Mouse (Mus musculus): ENCODE results near the gene Stxbp1. TPM values are rescaled to one million over a fixed set of nuclear protein-coding genes. Genes with fewer than 3 reads are reported as not detected.

Gene Stxbp1
- polyA plus RNA-seq (2015; fragmentation: Nextera tagmentation; extraction: Ambion mirVana), result 10.5 and 14.1 TPM in 2 replicates

GRCm38 (mm10) chr2:32846805-32847467, at the start of gene Stxbp1:
TSS of gene Stxbp1 (minus strand) at chr2:32847245.

GRCm38 (mm10) chr2:32875675-32876489, 28.8 kb upstream of the Stxbp1 start, which contains the start of gene Fam129b:
TSS of gene Fam129b (plus strand) at chr2:32876114.

GRCm38 (mm10) chr2:32784048-32784681, 62.9 kb downstream of the Stxbp1 start, which contains the start of gene Cfap157:
TSS of gene Cfap157 (minus strand) at chr2:32784428.

GRCm38 (mm10) chr2:32775359-32776074, 71.5 kb downstream of the Stxbp1 start, which contains the start of the genes Ttc16 and Ptrh1:
TSS of gene Ttc16 (minus strand) at chr2:32775633.
TSS of gene Ptrh1 (plus strand) at chr2:32775786.

GRCm38 (mm10) chr2:32757056-32757845, 89.8 kb downstream of the Stxbp1 start, which contains the start of gene Tor2a:
TSS of gene Tor2a (plus strand) at chr2:32757234.

GRCm38 (mm10) chr2:32740916-32741272, 106.2 kb downstream of the Stxbp1 start, which contains the start of gene 6330409D20Rik:
TSS of gene 6330409D20Rik (minus strand) at chr2:32741016.

Other genes starting within 250 kb of the Stxbp1 start
- 19.0 and 19.1 TPM in 2 replicates for gene St6galnac6, start 247.5 kb downstream of the Stxbp1 start, polyA plus RNA-seq (2015; fragmentation: Nextera tagmentation; extraction: Ambion mirVana)
- gene Ak1, start 225.5 kb downstream of the Stxbp1 start, polyA plus RNA-seq (2015; fragmentation: Nextera tagmentation; extraction: Ambion mirVana), result 50.9 and 51.6 TPM in 2 replicates
- 37.8 and 40.2 TPM in 2 replicates for gene Eng, start 200.7 kb downstream of the Stxbp1 start, polyA plus RNA-seq (2015; fragmentation: Nextera tagmentation; extraction: Ambion mirVana)
- gene Fpgs, start 143.1 kb downstream of the Stxbp1 start, polyA plus RNA-seq (2015; fragmentation: Nextera tagmentation; extraction: Ambion mirVana), result 20.7 and 22.6 TPM in 2 replicates
- 52.3 and 52.9 TPM in 2 replicates for gene Cdk9, start 134.2 kb downstream of the Stxbp1 start, polyA plus RNA-seq (2015; fragmentation: Nextera tagmentation; extraction: Ambion mirVana)
- gene Sh2d3c, start 126.2 kb downstream of the Stxbp1 start, polyA plus RNA-seq (2015; fragmentation: Nextera tagmentation; extraction: Ambion mirVana), result 6.2 and 6.9 TPM in 2 replicates
- not detected in 2 replicates for gene 6330409D20Rik, start 106.2 kb downstream of the Stxbp1 start, polyA plus RNA-seq (2015; fragmentation: Nextera tagmentation; extraction: Ambion mirVana)
- 38.1 and 39.5 TPM in 2 replicates for gene Tor2a, start 90.0 kb downstream of the Stxbp1 start, polyA plus RNA-seq (2015; fragmentation: Nextera tagmentation; extraction: Ambion mirVana)
- gene Ttc16, start 71.6 kb downstream of the Stxbp1 start, polyA plus RNA-seq (2015; fragmentation: Nextera tagmentation; extraction: Ambion mirVana), result 0.06 TPM in 1 of 2 replicates, not detected in the other
- gene Ptrh1, start 71.5 kb downstream of the Stxbp1 start, polyA plus RNA-seq (2015; fragmentation: Nextera tagmentation; extraction: Ambion mirVana), result 6.1 and 7.4 TPM in 2 replicates
- 1.4 and 2.1 TPM in 2 replicates for gene Cfap157, start 62.8 kb downstream of the Stxbp1 start, polyA plus RNA-seq (2015; fragmentation: Nextera tagmentation; extraction: Ambion mirVana)
- 94.2 and 94.5 TPM in 2 replicates for gene Fam129b, start 28.9 kb upstream of the Stxbp1 start, polyA plus RNA-seq (2015; fragmentation: Nextera tagmentation; extraction: Ambion mirVana)
- 120 and 126 TPM in 2 replicates for gene Rpl12, start 114.3 kb upstream of the Stxbp1 start, polyA plus RNA-seq (2015; fragmentation: Nextera tagmentation; extraction: Ambion mirVana)
- 5.2 and 6.7 TPM in 2 replicates for gene Lrsam1, start 114.4 kb upstream of the Stxbp1 start, polyA plus RNA-seq (2015; fragmentation: Nextera tagmentation; extraction: Ambion mirVana)
- 12.2 and 13.6 TPM in 2 replicates for gene Slc2a8, start 134.8 kb upstream of the Stxbp1 start, polyA plus RNA-seq (2015; fragmentation: Nextera tagmentation; extraction: Ambion mirVana)

Measured in urinary bladder, postnatal 0 days (tissue).